Mouse (Mus musculus): ENCODE measurements around the gene Snx19. TPM values are rescaled to one million over a fixed set of nuclear protein-coding genes. Genes with fewer than 3 reads are reported as not detected.

Gene Snx19
- polyA plus RNA-seq, 1 experiment from 2014 or later, result 6.7 TPM

- Histone ChIP-seq H3K9me3 (ENCODE audit: control insufficient read depth, low read length) (no peaks in the 10 kb centered on the region), H3K9ac (ENCODE audit: low read length) (no peak overlapping the region), H3K4me2 (replicated peaks; ENCODE audit: low read depth) (no peak overlapping the region), H3K27me3 (ENCODE audit: control insufficient read depth, insufficient read depth, low read length) (no peaks in the 10 kb centered on the region), H3K4me1 (replicated peaks; ENCODE audit: control insufficient read depth, insufficient read depth) (no peaks in the 10 kb centered on the region), H3K4me3 (ENCODE audit: low read depth, low read length) (no peak overlapping the region), H3K36me3 (ENCODE audit: control insufficient read depth, insufficient read depth, low read length) (no peaks in the 10 kb centered on the region), H3K27ac (replicated peaks) (no peak overlapping the region)
- ATAC-seq (ENCODE audit: low FRiP score, low TSS enrichment), result no peak
- WGBS, result 90% methylated on average over 2 of the region's 2 CpGs
- no peak for DNase-seq (ENCODE audit: low spot score)
- TF ChIP-seq CTCF (IDR thresholded peaks at IDR 0.05; ENCODE audit: low read depth) (no peak), EP300 (optimal IDR thresholded peaks at IDR 0.05) (no peak)
Observed at GRCm38 (mm10) chr9:30485161-30485560, 58.3 kb downstream of the Snx19 start.

- Histone ChIP-seq H3K36me3 (ENCODE audit: control insufficient read depth, insufficient read depth, low read length) (no peaks in the 10 kb centered on the region), H3K4me2 (replicated peaks; ENCODE audit: low read depth) (no peak overlapping the region), H3K27ac (replicated peaks) (no peak overlapping the region), H3K27me3 (ENCODE audit: control insufficient read depth, insufficient read depth, low read length) (no peaks in the 10 kb centered on the region), H3K4me3 (ENCODE audit: low read depth, low read length) (no peak overlapping the region), H3K9ac (ENCODE audit: low read length) (no peak overlapping the region), H3K4me1 (replicated peaks; ENCODE audit: control insufficient read depth, insufficient read depth) (no peaks in the 10 kb centered on the region), H3K9me3 (ENCODE audit: control insufficient read depth, low read length) (no peaks in the 10 kb centered on the region)
- 63% methylated on average over 1 of the region's 1 CpGs for WGBS
- DNase-seq (ENCODE audit: low spot score), result no peak
- TF ChIP-seq EP300 (optimal IDR thresholded peaks at IDR 0.05) (no peak), CTCF (IDR thresholded peaks at IDR 0.05; ENCODE audit: low read depth) (no peak)
- ATAC-seq (ENCODE audit: low FRiP score, low TSS enrichment), result no peak
Observed at GRCm38 (mm10) chr9:30488384-30488783, 61.5 kb downstream of the Snx19 start.

- H3K4me2 ChIP-seq (replicated peaks; ENCODE audit: low read depth), result no peak overlapping the region
- no peaks in the 10 kb centered on the region for H3K4me1 ChIP-seq (replicated peaks; ENCODE audit: control insufficient read depth, insufficient read depth)
- H3K27me3 ChIP-seq (ENCODE audit: control insufficient read depth, insufficient read depth, low read length), result no peaks in the 10 kb centered on the region
- no peak for DNase-seq (ENCODE audit: low spot score)
- ATAC-seq (ENCODE audit: low FRiP score, low TSS enrichment), result no peak
- H3K9me3 ChIP-seq (ENCODE audit: control insufficient read depth, low read length), result no peaks in the 10 kb centered on the region
- H3K4me3 ChIP-seq (ENCODE audit: low read depth, low read length), result no peak overlapping the region
- H3K36me3 ChIP-seq (ENCODE audit: control insufficient read depth, insufficient read depth, low read length), result no peaks in the 10 kb centered on the region
- H3K9ac ChIP-seq (ENCODE audit: low read length), result no peak overlapping the region
- H3K27ac ChIP-seq (replicated peaks), result no peak overlapping the region
- TF ChIP-seq EP300 (optimal IDR thresholded peaks at IDR 0.05) (no peak), CTCF (IDR thresholded peaks at IDR 0.05; ENCODE audit: low read depth) (no peak)
- 67% methylated on average over 2 of the region's 2 CpGs for WGBS
Observed at GRCm38 (mm10) chr9:30494446-30494845, 67.5 kb downstream of the Snx19 start.

- no peaks in the 10 kb centered on the region for H3K4me1 ChIP-seq (replicated peaks; ENCODE audit: control insufficient read depth, insufficient read depth)
- no peaks in the 10 kb centered on the region for H3K36me3 ChIP-seq (ENCODE audit: control insufficient read depth, insufficient read depth, low read length)
- no peak overlapping the region for H3K9ac ChIP-seq (ENCODE audit: low read length)
- no peak overlapping the region for H3K4me2 ChIP-seq (replicated peaks; ENCODE audit: low read depth)
- ATAC-seq (ENCODE audit: low FRiP score, low TSS enrichment) (no peak), DNase-seq (ENCODE audit: low spot score) (no peak)
- H3K4me3 ChIP-seq (ENCODE audit: low read depth, low read length), result no peak overlapping the region
- H3K27me3 ChIP-seq (ENCODE audit: control insufficient read depth, insufficient read depth, low read length), result no peaks in the 10 kb centered on the region
- no peaks in the 10 kb centered on the region for H3K9me3 ChIP-seq (ENCODE audit: control insufficient read depth, low read length)
- WGBS, result 61% methylated on average over 5 of the region's 5 CpGs
- TF ChIP-seq CTCF (IDR thresholded peaks at IDR 0.05; ENCODE audit: low read depth) (no peak), EP300 (optimal IDR thresholded peaks at IDR 0.05) (no peak)
- no peak overlapping the region for H3K27ac ChIP-seq (replicated peaks)
Observed at GRCm38 (mm10) chr9:30508966-30509365, 82.1 kb downstream of the Snx19 start.

GRCm38 (mm10) chr9:30515953-30516352 lies 89.0 kb downstream of the Snx19 start:
- TF ChIP-seq EP300 (optimal IDR thresholded peaks at IDR 0.05) (no peak), CTCF (IDR thresholded peaks at IDR 0.05; ENCODE audit: low read depth) (no peak)
- H3K9me3 ChIP-seq (ENCODE audit: control insufficient read depth, low read length), result no peaks in the 10 kb centered on the region
- no peaks in the 10 kb centered on the region for H3K4me1 ChIP-seq (replicated peaks; ENCODE audit: control insufficient read depth, insufficient read depth)
- H3K4me2 ChIP-seq (replicated peaks; ENCODE audit: low read depth), result no peak overlapping the region
- no peak overlapping the region for H3K9ac ChIP-seq (ENCODE audit: low read length)
- no peak overlapping the region for H3K4me3 ChIP-seq (ENCODE audit: low read depth, low read length)
- H3K27me3 ChIP-seq (ENCODE audit: control insufficient read depth, insufficient read depth, low read length), result no peaks in the 10 kb centered on the region
- ATAC-seq (ENCODE audit: low FRiP score, low TSS enrichment) (no peak), DNase-seq (ENCODE audit: low spot score) (no peak)
- no peak overlapping the region for H3K27ac ChIP-seq (replicated peaks)
- H3K36me3 ChIP-seq (ENCODE audit: control insufficient read depth, insufficient read depth, low read length), result no peaks in the 10 kb centered on the region
